Mouse (Mus musculus) spleen, adult 2 months (tissue): Measurements from ENCODE around the gene Cdh16.

ENCODE experiments used
- CTCF ChIP-seq: fragments of 200-500 bp; IDR thresholded peaks from 2 replicates; pipeline ENCODE4 v1.5.1; 2011; ENCODE audit warnings: mild to moderate bottlenecking, inconsistent platforms; ENCODE audit not compliant: insufficient read depth, insufficient read length, insufficient replicate concordance; ENCODE audit errors: extremely low read depth
- POLR2A ChIP-seq: fragments of 200-500 bp; IDR thresholded peaks from 2 replicates; pipeline ENCODE4 v1.6.1; 2011; ENCODE audit warnings: low read depth, low read length, inconsistent platforms

DNA sequence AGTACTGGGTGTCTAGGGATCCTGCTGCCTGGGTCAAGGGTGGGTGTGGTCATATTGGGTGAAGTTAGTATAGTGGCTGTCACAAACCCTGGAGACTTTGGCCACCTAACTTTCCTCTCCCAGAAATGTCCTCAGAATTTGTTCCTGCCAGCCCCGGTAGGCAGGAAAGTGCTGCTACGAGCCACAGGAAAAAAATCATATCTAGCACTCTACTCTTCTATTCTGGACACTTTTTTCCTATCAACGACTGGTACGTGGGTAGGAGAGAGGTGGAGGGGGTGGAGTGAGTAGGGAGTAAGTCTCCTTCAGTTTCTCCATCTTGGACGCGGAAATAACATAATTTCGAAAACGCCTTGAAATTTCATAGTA is 5.9 kb upstream of the Cdh16 start:
- TF ChIP-seq POLR2A (no peak), CTCF (no peak)
